Mouse (Mus musculus): ENCODE results near the gene Sebox.

- TF ChIP-seq CTCF (IDR thresholded peaks at IDR 0.05; ENCODE audit: borderline replicate concordance, insufficient read depth, low read depth, low read length) (no peak), POLR2A (IDR thresholded peaks at IDR 0.05; ENCODE audit: borderline replicate concordance, insufficient read depth, low read length) (no peak)
Observed at GRCm38 (mm10) chr11:78534516-78534915, 31.3 kb downstream of the Sebox start.
